Mouse (Mus musculus) embryonic facial prominence, embryonic 15.5 days (tissue): ENCODE measurements around the gene Adora1. TPM values are rescaled to one million over a fixed set of nuclear protein-coding genes. Genes with fewer than 3 reads are reported as not detected.

ENCODE experiments used
- ATAC-seq: fragments of 200-750 bp; cut with Nextera tagmentation; 2 replicates; pipeline ENCODE4 v1.8.0; 2017; ENCODE audit warnings: low read depth, moderate TSS enrichment; ENCODE audit not compliant: insufficient number of reproducible peaks, low FRiP score, low TSS enrichment
- H3K27ac ChIP-seq: fragments of 300-500 bp; sonication (generic); replicated peaks from 2 replicates; pipeline ENCODE4 v1.5.1; 2015; ENCODE audit warnings: mild to moderate bottlenecking, inconsistent platforms
- H3K27me3 ChIP-seq: fragments of 300-500 bp; sonication (generic); 2 replicates; pipeline ENCODE4 v1.6.1; 2015; ENCODE audit warnings: inconsistent platforms
- H3K36me3 ChIP-seq: fragments of 300-500 bp; sonication (generic); 2 replicates; pipeline ENCODE4 v1.6.1; 2015; ENCODE audit warnings: mild to moderate bottlenecking, inconsistent platforms
- H3K4me1 ChIP-seq: fragments of 300-500 bp; sonication (generic); 2 replicates; pipeline ENCODE4 v1.6.1; 2015; ENCODE audit warnings: inconsistent platforms
- H3K4me2 ChIP-seq: fragments of 300-500 bp; sonication (generic); replicated peaks from 2 replicates; pipeline ENCODE4 v1.6.1; 2015; ENCODE audit warnings: mild to moderate bottlenecking, inconsistent platforms
- H3K4me3 ChIP-seq: fragments of 300-500 bp; sonication (generic); replicated peaks from 2 replicates; pipeline ENCODE4 v1.5.1; 2015; ENCODE audit warnings: mild to moderate bottlenecking, inconsistent platforms
- H3K9ac ChIP-seq: fragments of 300-500 bp; sonication (generic); 2 replicates; pipeline ENCODE4 v1.6.1; 2015; ENCODE audit warnings: inconsistent platforms
- H3K9me3 ChIP-seq: fragments of 300-500 bp; sonication (generic); replicated peaks from 2 replicates; pipeline ENCODE4 v1.6.1; 2016; ENCODE audit warnings: inconsistent platforms
- WGBS: fragments of 180-500 bp; shearing (Covaris S2); methylation state at CpG from one replicate; pipeline ENCODE4 v1.1.7; 2015; 5-methylcytosine and 5-hydroxymethylcytosine counted together
- polyA plus RNA-seq: library from polyadenylated mRNA; unstranded; fragments of >200 nt; fragmentation: Nextera tagmentation; extraction: Ambion mirVana; gene quantifications from 2 replicates; pipeline ENCODE4 v1.2.1, GENCODE M21; 2015

The Adora1 gene
- polyA plus RNA-seq, 1 experiment from 2014 or later, result 4.1 TPM

GRCm38 (mm10) chr1:134164454-134164853 is 70.8 kb downstream of the Adora1 start:
- H3K27ac ChIP-seq, result no peak overlapping the region
- no peak for ATAC-seq
- H3K27me3 ChIP-seq, result no peaks in the 10 kb centered on the region
- no peak overlapping the region for H3K4me3 ChIP-seq
- WGBS, result 48% methylated on average over 4 of the region's 4 CpGs
- no peaks in the 10 kb centered on the region for H3K9me3 ChIP-seq
- no peak overlapping the region for H3K9ac ChIP-seq
- no peaks in the 10 kb centered on the region for H3K36me3 ChIP-seq
- no peaks in the 10 kb centered on the region; the same call in 1 of the 2 replicates for H3K4me1 ChIP-seq
- no peak overlapping the region for H3K4me2 ChIP-seq

DNA sequence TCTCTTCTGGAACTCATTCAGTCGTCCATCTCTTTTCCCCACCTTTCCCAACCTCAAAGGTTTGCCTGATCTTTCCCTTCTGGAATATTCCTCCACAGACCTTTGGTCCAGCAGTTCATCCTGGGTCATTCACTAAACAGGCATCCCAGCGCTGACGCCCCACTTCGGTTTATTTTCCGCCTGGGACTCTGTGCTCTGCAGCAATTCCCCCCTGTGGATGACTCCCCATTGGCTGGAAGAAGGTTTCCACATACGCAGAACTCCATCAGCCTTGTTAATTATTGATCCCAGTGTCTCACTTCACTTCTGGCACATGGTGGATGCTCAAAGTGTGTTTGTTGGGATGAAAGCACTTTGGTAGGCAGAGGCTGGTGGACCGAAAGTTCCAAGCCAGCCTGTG is 71.8 kb downstream of the Adora1 start:
- H3K4me3 ChIP-seq, result no peak overlapping the region
- H3K27ac ChIP-seq, result no peak overlapping the region
- no peak overlapping the region for H3K4me2 ChIP-seq
- ATAC-seq, result no peak
- WGBS, result 90% methylated on average over 7 of the region's 7 CpGs
- H3K9ac ChIP-seq, result no peak overlapping the region
- H3K36me3 ChIP-seq, result no peaks in the 10 kb centered on the region
- no peaks in the 10 kb centered on the region for H3K9me3 ChIP-seq
- H3K27me3 ChIP-seq, result no peaks in the 10 kb centered on the region
- H3K4me1 ChIP-seq, result no peaks in the 10 kb centered on the region; the same call in 1 of the 2 replicates

- H3K36me3 ChIP-seq, result no peaks in the 10 kb centered on the region
- no peak overlapping the region for H3K4me2 ChIP-seq
- H3K27ac ChIP-seq, result no peak overlapping the region
- H3K4me3 ChIP-seq, result no peak overlapping the region
- no peaks in the 10 kb centered on the region; the same call in 1 of the 2 replicates for H3K4me1 ChIP-seq
- H3K27me3 ChIP-seq, result no peaks in the 10 kb centered on the region
- no peaks in the 10 kb centered on the region for H3K9me3 ChIP-seq
- 63% methylated on average over 6 of the region's 6 CpGs for WGBS
- no peak overlapping the region for H3K9ac ChIP-seq
- ATAC-seq, result no peak
Observed at GRCm38 (mm10) chr1:134162510-134163225, 72.6 kb downstream of the Adora1 start.

GRCm38 (mm10) chr1:134161399-134161798 is 73.8 kb downstream of the Adora1 start:
- no peak overlapping the region for H3K9ac ChIP-seq
- no peaks in the 10 kb centered on the region for H3K27me3 ChIP-seq
- H3K36me3 ChIP-seq, result no peaks in the 10 kb centered on the region
- no peak overlapping the region for H3K4me2 ChIP-seq
- no peak overlapping the region for H3K27ac ChIP-seq
- WGBS, result 67% methylated on average over 6 of the region's 6 CpGs
- ATAC-seq, result no peak
- no peaks in the 10 kb centered on the region for H3K9me3 ChIP-seq
- no peaks in the 10 kb centered on the region; the same call in 1 of the 2 replicates for H3K4me1 ChIP-seq
- H3K4me3 ChIP-seq, result no peak overlapping the region

GRCm38 (mm10) chr1:134160404-134160803 is 74.8 kb downstream of the Adora1 start:
- Histone ChIP-seq H3K27me3 (no peaks in the 10 kb centered on the region), H3K9me3 (no peaks in the 10 kb centered on the region), H3K4me3 (no peak overlapping the region), H3K36me3 (no peaks in the 10 kb centered on the region), H3K4me1 (no peaks in the 10 kb centered on the region; the same call in 1 of the 2 replicates), H3K9ac (no peak overlapping the region), H3K4me2 (no peak overlapping the region), H3K27ac (no peak overlapping the region)
- 0 out of 2 replicates have a peak, but pooled peaks have one; percentile 39 for ATAC-seq
- 71% methylated on average over 3 of the region's 3 CpGs for WGBS

DNA sequence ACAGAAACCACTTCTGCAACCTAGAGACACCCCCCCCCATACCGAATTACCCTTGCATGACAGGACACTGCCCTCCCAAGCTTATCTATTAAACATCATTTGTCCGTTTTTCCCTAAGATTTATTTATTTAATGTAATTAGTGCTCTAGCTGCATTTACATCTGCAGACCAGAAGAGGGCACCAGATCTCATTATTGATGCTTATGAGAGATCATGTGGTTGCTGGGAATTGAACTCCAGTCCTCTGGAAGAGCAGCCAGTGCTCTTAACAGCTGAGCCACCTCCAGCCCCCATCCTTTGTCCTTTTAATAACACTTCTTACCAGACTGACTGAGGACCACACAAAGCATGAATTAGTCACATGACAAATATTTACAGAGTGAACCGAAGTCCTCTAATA is 80.6 kb downstream of the Adora1 start:
- Histone ChIP-seq H3K9ac (no peak overlapping the region), H3K9me3 (no peaks in the 10 kb centered on the region), H3K4me2 (no peak overlapping the region), H3K4me1 (no peaks in the 10 kb centered on the region), H3K27ac (no peak overlapping the region), H3K36me3 (no peaks in the 10 kb centered on the region), H3K4me3 (no peak overlapping the region), H3K27me3 (no peaks in the 10 kb centered on the region)
- ATAC-seq, result no peak
- 56% methylated on average over 3 of the region's 3 CpGs for WGBS

- no peak overlapping the region for H3K4me2 ChIP-seq
- H3K27ac ChIP-seq, result no peak overlapping the region
- H3K4me3 ChIP-seq, result no peak overlapping the region
- no peaks in the 10 kb centered on the region for H3K9me3 ChIP-seq
- no peaks in the 10 kb centered on the region for H3K4me1 ChIP-seq
- no peak for ATAC-seq
- H3K27me3 ChIP-seq, result no peaks in the 10 kb centered on the region
- H3K9ac ChIP-seq, result no peak overlapping the region
- H3K36me3 ChIP-seq, result no peaks in the 10 kb centered on the region
- 86% methylated on average over 3 of the region's 3 CpGs for WGBS
Observed at GRCm38 (mm10) chr1:134154121-134154520, 81.1 kb downstream of the Adora1 start.

- H3K9ac ChIP-seq, result no peak overlapping the region
- H3K4me2 ChIP-seq, result no peak overlapping the region
- H3K27me3 ChIP-seq, result no peaks in the 10 kb centered on the region
- H3K27ac ChIP-seq, result no peak overlapping the region
- H3K36me3 ChIP-seq, result no peaks in the 10 kb centered on the region
- ATAC-seq, result no peak
- WGBS, result 73% methylated on average over 21 of the region's 21 CpGs
- H3K4me3 ChIP-seq, result no peak overlapping the region
- no peaks in the 10 kb centered on the region for H3K4me1 ChIP-seq
- H3K9me3 ChIP-seq, result no peaks in the 10 kb centered on the region
Observed at GRCm38 (mm10) chr1:134152626-134153590, 82.3 kb downstream of the Adora1 start.

DNA sequence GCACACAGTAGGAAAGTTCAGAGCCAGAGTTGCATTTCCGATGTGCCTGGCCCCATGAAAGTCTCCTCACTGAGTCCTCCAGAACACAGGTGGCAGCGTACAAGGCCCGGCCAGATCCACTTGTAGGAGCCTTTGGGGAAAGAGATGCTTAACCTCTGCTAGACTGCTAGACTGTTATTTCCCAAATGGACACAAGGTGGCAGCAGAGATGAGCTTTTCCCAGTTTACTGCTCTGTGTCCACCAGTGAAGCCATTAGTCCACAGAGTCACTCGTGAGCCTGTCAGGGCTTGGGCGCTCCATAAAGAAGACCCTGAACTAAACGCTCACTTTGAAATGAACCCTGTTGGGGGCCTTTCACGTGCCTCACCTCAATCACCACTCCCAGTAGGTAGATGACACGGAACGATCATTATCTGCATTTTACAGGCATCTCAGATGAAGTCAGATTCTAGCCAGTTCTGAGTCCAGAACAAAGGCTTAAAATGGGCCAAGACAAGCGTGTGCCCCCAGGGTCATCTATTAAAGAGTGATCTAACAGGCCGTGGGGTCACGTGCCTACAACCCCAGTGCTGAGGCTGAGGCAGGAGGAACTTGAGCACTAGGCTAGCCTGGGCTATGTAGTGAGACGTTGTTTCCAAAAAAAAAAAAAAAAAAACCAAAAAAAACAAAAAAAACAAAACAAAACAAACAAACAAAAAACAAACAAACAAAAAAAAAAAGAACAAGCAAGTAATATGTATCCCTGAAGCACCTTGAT is 83.4 kb downstream of the Adora1 start:
- WGBS, result 34% methylated on average over 13 of the region's 13 CpGs
- no peaks in the 10 kb centered on the region for H3K36me3 ChIP-seq
- H3K4me3 ChIP-seq, result no peak overlapping the region
- H3K4me1 ChIP-seq, result no peaks in the 10 kb centered on the region
- no peaks in the 10 kb centered on the region for H3K27me3 ChIP-seq
- no peak overlapping the region for H3K4me2 ChIP-seq
- H3K27ac ChIP-seq, result no peak overlapping the region
- no peaks in the 10 kb centered on the region for H3K9me3 ChIP-seq
- ATAC-seq, result peak; percentile 72; the same call in 1 of the 2 replicates
- H3K9ac ChIP-seq, result no peak overlapping the region

DNA sequence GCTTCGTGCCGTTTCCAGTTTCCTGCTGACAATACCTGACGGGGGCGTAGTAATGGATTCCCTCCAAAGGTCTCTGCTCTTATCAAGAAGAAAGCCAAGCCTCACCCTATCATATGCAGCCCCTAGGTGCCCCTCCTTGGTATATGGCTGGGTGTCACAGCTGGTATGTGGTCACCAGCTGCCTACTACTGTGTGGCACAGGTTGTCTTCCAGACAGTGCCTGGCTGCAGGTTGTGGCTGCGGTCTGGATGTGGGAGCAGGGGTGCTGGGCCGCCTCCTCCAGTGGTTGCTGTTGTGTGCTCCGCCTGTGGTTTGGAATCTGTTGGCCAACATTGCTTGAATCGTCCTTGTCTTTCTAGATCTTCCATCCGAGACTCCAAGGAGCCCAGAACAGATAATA is 84.5 kb downstream of the Adora1 start:
- Histone ChIP-seq H3K4me1 (no peaks in the 10 kb centered on the region), H3K36me3 (no peaks in the 10 kb centered on the region), H3K9me3 (no peaks in the 10 kb centered on the region), H3K4me2 (no peak overlapping the region), H3K4me3 (no peak overlapping the region), H3K9ac (no peak overlapping the region), H3K27ac (no peak overlapping the region), H3K27me3 (no peaks in the 10 kb centered on the region)
- no peak for ATAC-seq
- WGBS, result 87% methylated on average over 9 of the region's 9 CpGs

DNA sequence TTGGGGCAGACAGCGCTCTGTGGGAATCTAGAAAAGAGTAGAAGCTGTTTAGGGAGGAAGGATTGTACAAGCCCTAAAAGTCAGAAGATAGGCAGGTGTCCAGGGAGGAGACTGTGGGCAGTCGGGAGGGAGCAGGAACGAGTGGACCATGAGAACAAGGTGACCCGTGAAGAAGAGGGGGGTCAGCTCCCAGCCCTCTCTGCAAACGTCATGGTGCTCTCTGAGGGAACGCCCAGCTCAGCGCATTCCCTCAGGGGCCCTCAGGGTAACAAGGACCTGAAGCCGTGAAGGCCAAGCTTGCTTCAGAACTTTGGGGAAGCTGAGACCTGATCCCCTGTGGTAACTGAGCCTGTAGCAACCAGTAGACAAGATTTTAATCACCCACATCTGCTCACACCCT is 85.2 kb downstream of the Adora1 start:
- Histone ChIP-seq H3K4me2 (no peak overlapping the region), H3K27me3 (no peaks in the 10 kb centered on the region), H3K27ac (no peak overlapping the region), H3K4me1 (no peaks in the 10 kb centered on the region), H3K36me3 (no peaks in the 10 kb centered on the region), H3K9ac (no peak overlapping the region), H3K9me3 (no peaks in the 10 kb centered on the region), H3K4me3 (no peak overlapping the region)
- ATAC-seq, result no peak
- 55% methylated on average over 8 of the region's 8 CpGs for WGBS
